Mouse (Mus musculus) hindbrain, embryonic 12.5 days (tissue): ENCODE measurements around the gene Cbfa2t3. TPM values are rescaled to one million over a fixed set of nuclear protein-coding genes. Genes with fewer than 3 reads are reported as not detected.

Experiments used
- ATAC-seq: fragments of 200-750 bp; cut with Nextera tagmentation; 2 replicates; pipeline ENCODE4 v1.8.0; 2017; ENCODE audit warnings: moderate TSS enrichment; ENCODE audit not compliant: low FRiP score
- H3K27ac ChIP-seq: fragments of 300-500 bp; sonication (generic); 2 replicates; pipeline ENCODE4 v1.5.1; 2016; ENCODE audit warnings: mild to moderate bottlenecking
- H3K27me3 ChIP-seq: fragments of 300-500 bp; sonication (generic); 2 replicates; pipeline ENCODE4 v1.6.1; 2016; ENCODE audit warnings: mild to moderate bottlenecking
- H3K36me3 ChIP-seq: fragments of 300-500 bp; sonication (generic); 2 replicates; pipeline ENCODE4 v1.6.1; 2016; ENCODE audit warnings: mild to moderate bottlenecking
- H3K4me1 ChIP-seq: fragments of 300-500 bp; sonication (generic); 2 replicates; pipeline ENCODE4 v1.6.1; 2016
- H3K4me2 ChIP-seq: fragments of 300-500 bp; sonication (generic); replicated peaks from 2 replicates; pipeline ENCODE4 v1.6.1; 2016; ENCODE audit warnings: mild to moderate bottlenecking
- H3K4me3 ChIP-seq: fragments of 300-500 bp; sonication (generic); 2 replicates; pipeline ENCODE4 v1.5.1; 2016; ENCODE audit warnings: mild to moderate bottlenecking
- H3K9ac ChIP-seq: fragments of 300-500 bp; sonication (generic); 2 replicates; pipeline ENCODE4 v1.6.1; 2016; ENCODE audit warnings: mild to moderate bottlenecking, moderate library complexity
- H3K9me3 ChIP-seq: fragments of 300-500 bp; sonication (generic); replicated peaks from 2 replicates; pipeline ENCODE4 v1.6.1; 2016; ENCODE audit warnings: mild to moderate bottlenecking
- WGBS: fragments of 180-500 bp; shearing (Covaris S2); methylation state at CpG from one replicate; pipeline ENCODE4 v1.1.7; 2016; 5-methylcytosine and 5-hydroxymethylcytosine counted together
- polyA plus RNA-seq: library from polyadenylated mRNA; unstranded; fragments of >200 nt; fragmentation: Nextera tagmentation; extraction: Ambion mirVana; gene quantifications from 2 replicates; pipeline ENCODE4 v1.2.1, GENCODE M21; 2016

Gene Cbfa2t3
- polyA plus RNA-seq, 1 experiment from 2014 or later, result 17.1 TPM

GRCm38 (mm10) chr8:122605367-122605766 lies 93.5 kb downstream of the Cbfa2t3 start:
- Histone ChIP-seq H3K9ac (no peak overlapping the region), H3K9me3 (no peaks in the 10 kb centered on the region), H3K4me3 (no peak overlapping the region), H3K4me2 (no peak overlapping the region), H3K27ac (no peak overlapping the region), H3K36me3 (no peaks in the 10 kb centered on the region), H3K4me1 (peaks cover under 1% of the 10 kb centered on the region; the same call in 1 of the 2 replicates), H3K27me3 (no peaks in the 10 kb centered on the region)
- WGBS, result 91% methylated on average over 4 of the region's 4 CpGs
- ATAC-seq, result no peak

GRCm38 (mm10) chr8:122604640-122605039 lies 94.3 kb downstream of the Cbfa2t3 start:
- Histone ChIP-seq H3K4me2 (no peak overlapping the region), H3K4me1 (no peaks in the 10 kb centered on the region), H3K27ac (no peak overlapping the region), H3K9me3 (no peaks in the 10 kb centered on the region), H3K9ac (no peak overlapping the region), H3K27me3 (no peaks in the 10 kb centered on the region), H3K4me3 (no peak overlapping the region), H3K36me3 (no peaks in the 10 kb centered on the region)
- WGBS, result 76% methylated on average over 1 of the region's 1 CpGs
- no peak for ATAC-seq

GRCm38 (mm10) chr8:122600666-122601065 lies 98.2 kb downstream of the Cbfa2t3 start:
- Histone ChIP-seq H3K4me2 (no peak overlapping the region), H3K9ac (no peak overlapping the region), H3K9me3 (no peaks in the 10 kb centered on the region), H3K27me3 (no peaks in the 10 kb centered on the region), H3K4me3 (no peak overlapping the region), H3K27ac (no peak overlapping the region), H3K4me1 (no peaks in the 10 kb centered on the region), H3K36me3 (0 out of 2 replicates have a peak, but pooled peaks cover 5% of the 10 kb centered on the region)
- ATAC-seq, result no peak
- WGBS, result 87% methylated on average over 9 of the region's 9 CpGs

- Histone ChIP-seq H3K4me3 (no peak overlapping the region), H3K4me1 (peaks cover 9% of the 10 kb centered on the region; the same call in 1 of the 2 replicates), H3K4me2 (no peak overlapping the region), H3K27ac (no peak overlapping the region), H3K36me3 (0 out of 2 replicates have a peak, but pooled peaks cover 5% of the 10 kb centered on the region), H3K9ac (no peak overlapping the region), H3K27me3 (no peaks in the 10 kb centered on the region), H3K9me3 (no peaks in the 10 kb centered on the region)
- ATAC-seq, result no peak
- 52% methylated on average over 4 of the region's 4 CpGs for WGBS
Measured at GRCm38 (mm10) chr8:122596031-122596430, 102.9 kb downstream of the Cbfa2t3 start.

- ATAC-seq, result no peak
- H3K4me1 ChIP-seq, result peaks cover 9% of the 10 kb centered on the region; the same call in 1 of the 2 replicates
- H3K4me3 ChIP-seq, result no peak overlapping the region
- H3K9me3 ChIP-seq, result no peaks in the 10 kb centered on the region
- H3K9ac ChIP-seq, result no peak overlapping the region; the same call in 1 of the 2 replicates
- H3K4me2 ChIP-seq, result no peak overlapping the region
- no peaks in the 10 kb centered on the region for H3K27me3 ChIP-seq
- peak overlapping the region; percentile 58 for H3K27ac ChIP-seq
- WGBS, result 69% methylated on average over 19 of the region's 19 CpGs
- 0 out of 2 replicates have a peak, but pooled peaks cover 5% of the 10 kb centered on the region for H3K36me3 ChIP-seq
Measured at GRCm38 (mm10) chr8:122593783-122594507, 105.0 kb downstream of the Cbfa2t3 start.

- H3K27me3 ChIP-seq, result no peaks in the 10 kb centered on the region
- H3K4me2 ChIP-seq, result no peak overlapping the region
- WGBS, result 59% methylated on average over 12 of the region's 12 CpGs
- H3K9me3 ChIP-seq, result no peaks in the 10 kb centered on the region
- no peak for ATAC-seq
- no peak overlapping the region for H3K9ac ChIP-seq
- H3K4me1 ChIP-seq, result peaks cover 9% of the 10 kb centered on the region; the same call in 1 of the 2 replicates
- H3K4me3 ChIP-seq, result no peak overlapping the region
- 0 out of 2 replicates have a peak, but pooled peaks cover 4% of the 10 kb centered on the region for H3K36me3 ChIP-seq
- H3K27ac ChIP-seq, result peak overlapping the region; percentile 58
Measured at GRCm38 (mm10) chr8:122593240-122593639, 105.7 kb downstream of the Cbfa2t3 start.

GRCm38 (mm10) chr8:122586749-122587148 lies 112.2 kb downstream of the Cbfa2t3 start:
- Histone ChIP-seq H3K9me3 (no peaks in the 10 kb centered on the region), H3K4me2 (no peak overlapping the region), H3K27ac (no peak overlapping the region), H3K4me1 (peaks cover 10% of the 10 kb centered on the region; the same call in 1 of the 2 replicates), H3K4me3 (no peak overlapping the region), H3K36me3 (no peaks in the 10 kb centered on the region), H3K9ac (no peak overlapping the region), H3K27me3 (no peaks in the 10 kb centered on the region)
- no peak for ATAC-seq
- WGBS, result 90% methylated on average over 10 of the region's 10 CpGs

GRCm38 (mm10) chr8:122586171-122586570 lies 112.7 kb downstream of the Cbfa2t3 start:
- ATAC-seq, result no peak
- no peak overlapping the region for H3K4me3 ChIP-seq
- no peaks in the 10 kb centered on the region for H3K36me3 ChIP-seq
- no peaks in the 10 kb centered on the region for H3K27me3 ChIP-seq
- H3K9me3 ChIP-seq, result no peaks in the 10 kb centered on the region
- no peak overlapping the region for H3K27ac ChIP-seq
- H3K4me2 ChIP-seq, result no peak overlapping the region
- no peak overlapping the region for H3K9ac ChIP-seq
- WGBS, result 51% methylated on average over 7 of the region's 7 CpGs
- peaks cover 10% of the 10 kb centered on the region; the same call in 1 of the 2 replicates for H3K4me1 ChIP-seq

GRCm38 (mm10) chr8:122585411-122585891 lies 113.5 kb downstream of the Cbfa2t3 start:
- no peaks in the 10 kb centered on the region for H3K36me3 ChIP-seq
- 69% methylated on average over 14 of the region's 14 CpGs for WGBS
- no peak overlapping the region for H3K4me2 ChIP-seq
- no peaks in the 10 kb centered on the region for H3K27me3 ChIP-seq
- peaks cover 10% of the 10 kb centered on the region; the same call in 1 of the 2 replicates for H3K4me1 ChIP-seq
- no peaks in the 10 kb centered on the region for H3K9me3 ChIP-seq
- no peak overlapping the region for H3K27ac ChIP-seq
- H3K4me3 ChIP-seq, result no peak overlapping the region
- H3K9ac ChIP-seq, result no peak overlapping the region
- no peak for ATAC-seq

GRCm38 (mm10) chr8:122584981-122585380 lies 113.9 kb downstream of the Cbfa2t3 start:
- Histone ChIP-seq H3K9ac (no peak overlapping the region), H3K36me3 (no peaks in the 10 kb centered on the region), H3K4me3 (no peak overlapping the region), H3K4me1 (peaks cover 10% of the 10 kb centered on the region; the same call in 1 of the 2 replicates), H3K9me3 (no peaks in the 10 kb centered on the region), H3K4me2 (no peak overlapping the region), H3K27me3 (no peaks in the 10 kb centered on the region), H3K27ac (no peak overlapping the region)
- WGBS, result 87% methylated on average over 9 of the region's 9 CpGs
- no peak for ATAC-seq

- Histone ChIP-seq H3K27me3 (no peaks in the 10 kb centered on the region), H3K27ac (no peak overlapping the region), H3K4me1 (peaks cover 27% of the 10 kb centered on the region), H3K36me3 (no peaks in the 10 kb centered on the region), H3K4me2 (no peak overlapping the region), H3K9me3 (no peaks in the 10 kb centered on the region), H3K4me3 (no peak overlapping the region), H3K9ac (no peak overlapping the region)
- WGBS, result 75% methylated on average over 13 of the region's 15 CpGs
- ATAC-seq, result no peak
Measured at GRCm38 (mm10) chr8:122580926-122581325, 118.0 kb downstream of the Cbfa2t3 start.

- Histone ChIP-seq H3K4me3 (no peak overlapping the region), H3K36me3 (peaks cover 5% of the 10 kb centered on the region; the same call in 1 of the 2 replicates), H3K9me3 (no peaks in the 10 kb centered on the region), H3K9ac (no peak overlapping the region), H3K27me3 (no peaks in the 10 kb centered on the region), H3K27ac (no peak overlapping the region), H3K4me1 (peaks cover 37% of the 10 kb centered on the region), H3K4me2 (no peak overlapping the region)
- 33% methylated on average over 7 of the region's 7 CpGs for WGBS
- ATAC-seq, result no peak
Measured at GRCm38 (mm10) chr8:122579196-122579595, 119.7 kb downstream of the Cbfa2t3 start.
